Mouse (Mus musculus) ES-E14 (cell line): ENCODE results near the gene Trim62. TPM values are rescaled to one million over a fixed set of nuclear protein-coding genes. Genes with fewer than 3 reads are reported as not detected.

Experiments
- DNase-seq: peaks from one replicate; pipeline ENCODE4 v3.0.0-alpha.2; 2013; ENCODE audit warnings: low read depth, low spot score
- H3K27ac ChIP-seq: 2 replicates; pipeline ENCODE4 v1.5.1; 2012; ENCODE audit warnings: low read depth, mild to moderate bottlenecking, low read length, moderate library complexity, mixed read lengths; ENCODE audit not compliant: poor library complexity, insufficient read depth, severe bottlenecking
- H3K36me3 ChIP-seq: 2 replicates; pipeline ENCODE4 v1.6.1; 2012; ENCODE audit warnings: mild to moderate bottlenecking, low read length, moderate library complexity, mixed read lengths; ENCODE audit not compliant: control insufficient read depth, poor library complexity, insufficient read depth, severe bottlenecking
- H3K4me1 ChIP-seq, 2 experiments: fragments of 150-350 bp in 1 of 2; sonication (generic) in 1 of 2; 2 replicates each; pipeline ENCODE4 v1.6.1; 2012; ENCODE audit warnings: low read length in 2 of 2, mild to moderate bottlenecking in 1 of 2, mixed read lengths in 1 of 2; ENCODE audit not compliant: control insufficient read depth in 2 of 2, insufficient read depth in 2 of 2, poor library complexity in 1 of 2
- H3K4me3 ChIP-seq, 2 experiments: fragments of 150-350 bp in 1 of 2; sonication (generic) in 1 of 2; 2 replicates each; pipeline ENCODE4 v1.5.1; 2012; ENCODE audit warnings: low read length in 2 of 2, low read depth in 1 of 2, mild to moderate bottlenecking in 1 of 2, mixed read lengths in 1 of 2; ENCODE audit not compliant: insufficient read depth in 1 of 2, poor library complexity in 1 of 2, severe bottlenecking in 1 of 2
- H3K9ac ChIP-seq: 2 replicates; pipeline ENCODE4 v1.6.1; 2012; ENCODE audit warnings: low read depth, mild to moderate bottlenecking, low read length, mixed read lengths; ENCODE audit not compliant: poor library complexity, insufficient read depth, severe bottlenecking
- H3K9me3 ChIP-seq: fragments of 150-350 bp; sonication (generic); 2 replicates; pipeline ENCODE4 v1.6.1; 2012; ENCODE audit warnings: low read depth, mild to moderate bottlenecking, low read length; ENCODE audit not compliant: control insufficient read depth, insufficient read depth
- CHD2 ChIP-seq: IDR thresholded peaks from 2 replicates; pipeline ENCODE4 v1.6.1; 2014; ENCODE audit warnings: mild to moderate bottlenecking, low read depth, low read length, inconsistent platforms
- HCFC1 ChIP-seq: IDR thresholded peaks from 2 replicates; pipeline ENCODE4 v1.6.1; 2012; ENCODE audit warnings: low read length, inconsistent platforms, borderline replicate concordance; ENCODE audit not compliant: insufficient read depth
- MAFK ChIP-seq: IDR thresholded peaks from 2 replicates; pipeline ENCODE4 v1.6.1; 2014; ENCODE audit warnings: mild to moderate bottlenecking, low read depth, low read length, inconsistent platforms; ENCODE audit not compliant: insufficient read depth
- ZC3H11A ChIP-seq: IDR thresholded peaks from 2 replicates; pipeline ENCODE4 v1.6.1; 2012; ENCODE audit warnings: low read depth, mild to moderate bottlenecking, inconsistent platforms, low read length, borderline replicate concordance
- ZNF384 ChIP-seq: IDR thresholded peaks from 2 replicates; pipeline ENCODE4 v1.6.1; 2012; ENCODE audit warnings: low read depth, low read length, inconsistent platforms
- in situ Hi-C, 2 experiments: fragments of 600-800 bp; cut with MboI; formaldehyde crosslinking; loops; one replicate each; pipeline ENCODE4 v1.15.1; 2025; ENCODE audit warnings: low sequenced_read_pairs in 2 of 2, inconsistent platforms in 1 of 2; ENCODE audit not compliant: unreplicated experiment in 2 of 2
- total RNA-seq: library from RNA; depleted of rRNA; stranded (reverse); fragments of 300-350 nt; gene quantifications from 2 replicates; pipeline ENCODE4 v1.2.3, GENCODE M21; 2012

Gene Trim62
- total RNA-seq, 1 experiment, result 0.54 TPM

DNA sequence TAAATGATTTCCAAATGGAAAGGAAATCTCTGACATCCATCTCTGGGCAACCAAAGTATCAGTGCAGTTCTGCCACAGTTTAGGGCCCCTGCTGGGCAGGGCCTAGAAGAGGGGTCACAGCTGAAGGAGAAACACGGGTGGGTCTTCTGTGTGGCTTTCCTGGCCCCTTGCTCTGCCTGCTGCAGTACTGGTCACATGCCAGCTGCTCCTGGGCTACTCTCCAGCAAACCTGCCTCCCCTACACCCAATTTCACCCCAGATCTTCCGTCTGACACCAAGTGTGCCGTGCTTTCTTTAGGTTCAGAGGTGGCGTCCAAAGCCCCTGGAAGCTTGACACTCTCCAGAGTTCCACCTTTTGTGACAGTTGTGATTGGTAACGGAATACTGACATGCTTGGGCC, 52.2 kb downstream of the Trim62 start:
- H3K27ac ChIP-seq, result no peak overlapping the region
- H3K4me1 ChIP-seq, result peaks cover 0 to 7% of the 10 kb centered on the region in 2 experiments; a peak in 1 of 4 replicates
- in situ Hi-C loops, result no loop called here
- no peak overlapping the region for H3K9ac ChIP-seq
- no peak for DNase-seq
- TF ChIP-seq MAFK, result no peak
- no peak for TF ChIP-seq ZC3H11A
- no peak overlapping the region for H3K4me3 ChIP-seq
- no peaks in the 10 kb centered on the region for H3K36me3 ChIP-seq
- H3K9me3 ChIP-seq, result no peaks in the 10 kb centered on the region

DNA sequence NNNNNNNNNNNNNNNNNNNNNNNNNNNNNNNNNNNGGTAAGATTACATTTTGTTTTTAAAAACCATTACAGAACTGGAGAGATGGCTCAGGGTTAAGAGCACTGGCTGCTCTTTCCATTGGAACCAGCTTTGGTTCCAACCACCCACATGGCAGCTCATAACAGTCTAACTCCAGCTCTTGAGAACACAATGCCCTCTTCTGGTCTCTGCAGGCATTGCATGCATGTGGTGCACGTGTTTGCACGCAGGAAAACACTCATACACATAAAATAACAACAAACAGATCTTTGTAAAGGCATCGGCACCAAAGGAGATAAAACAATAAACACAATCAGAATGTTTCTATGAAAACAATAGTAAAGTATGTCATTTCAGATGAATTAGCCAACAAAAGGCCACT, 59.0 kb downstream of the Trim62 start:
- no peak for DNase-seq
- in situ Hi-C loops, result no loop called here
- Histone ChIP-seq H3K9ac (no peak overlapping the region), H3K9me3 (no peaks in the 10 kb centered on the region), H3K27ac (no peak overlapping the region), H3K4me1 (peaks cover 2 to 11% of the 10 kb centered on the region in 2 experiments; a peak in 3 of 4 replicates), H3K4me3 (no peak overlapping the region), H3K36me3 (no peaks in the 10 kb centered on the region)
- TF ChIP-seq MAFK (no peak), ZNF384 (no peak), CHD2 (no peak), ZC3H11A (no peak)

DNA sequence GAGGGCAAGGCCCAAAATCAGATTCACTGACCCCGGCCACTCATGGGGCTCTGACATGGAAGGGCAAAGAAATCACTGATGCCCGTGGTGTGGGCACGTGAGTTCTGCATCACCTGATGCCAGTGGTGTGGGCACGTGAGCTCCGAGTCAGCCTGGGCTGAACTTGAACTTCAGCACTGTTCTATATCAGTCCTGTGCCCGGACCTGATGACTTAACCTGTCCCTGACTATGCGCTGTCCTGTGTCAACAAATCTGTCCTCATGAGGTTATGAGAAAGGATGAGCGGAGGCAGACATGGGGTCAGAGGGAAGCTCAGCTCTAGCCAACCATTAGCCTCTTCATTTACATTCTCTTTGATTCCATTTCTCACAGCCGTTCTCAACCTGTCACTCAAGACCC, 63.4 kb downstream of the Trim62 start:
- Histone ChIP-seq H3K9ac (no peak overlapping the region), H3K36me3 (no peaks in the 10 kb centered on the region), H3K9me3 (no peaks in the 10 kb centered on the region), H3K4me1 (peaks cover 6 to 35% of the 10 kb centered on the region in 2 experiments; a peak in 3 of 4 replicates), H3K27ac (no peak overlapping the region), H3K4me3 (no peak overlapping the region)
- TF ChIP-seq CHD2 (no peak), MAFK (no peak), HCFC1 (no peak), ZNF384 (no peak), ZC3H11A (no peak)
- in situ Hi-C loops, result no loop called here
- no peak for DNase-seq

DNA sequence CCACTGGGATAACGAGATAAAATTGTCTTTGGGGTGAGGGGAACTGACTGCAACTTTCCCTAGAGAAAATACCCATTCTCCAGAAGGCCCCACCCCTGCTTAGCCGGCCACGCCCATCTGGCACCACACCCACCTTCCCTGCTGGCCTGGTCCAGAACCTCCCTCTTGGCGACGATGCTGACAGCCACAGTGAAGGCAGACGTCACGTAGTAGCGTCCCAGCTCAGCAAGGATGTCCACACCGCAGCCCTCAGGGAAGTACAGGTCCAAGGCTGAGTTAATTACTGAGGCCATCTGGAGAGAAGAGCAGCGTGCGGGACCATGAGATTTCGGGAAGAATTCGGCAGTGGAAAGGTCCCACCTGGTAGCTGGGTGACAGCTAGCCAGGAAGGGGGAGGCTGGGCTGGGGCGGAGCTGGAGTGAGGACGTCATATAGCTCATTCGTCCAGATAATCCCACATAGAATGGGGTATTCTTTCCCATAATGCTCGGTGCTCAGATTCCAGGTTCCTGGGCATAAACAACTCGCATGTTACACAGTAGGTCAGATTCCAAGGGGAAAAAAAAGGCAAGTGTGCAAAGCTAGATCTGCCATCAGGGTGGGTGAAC, 64.0 kb downstream of the Trim62 start:
- peak; percentile 47 for DNase-seq
- no peak for TF ChIP-seq HCFC1
- no peak for TF ChIP-seq ZC3H11A
- no peak for TF ChIP-seq CHD2
- no peak for TF ChIP-seq ZNF384
- no peak for TF ChIP-seq MAFK
- H3K36me3 ChIP-seq, result no peaks in the 10 kb centered on the region
- H3K9me3 ChIP-seq, result no peaks in the 10 kb centered on the region
- H3K4me3 ChIP-seq, result no peak overlapping the region
- no peak overlapping the region for H3K27ac ChIP-seq
- peaks cover 6 to 35% of the 10 kb centered on the region in 2 experiments; a peak in 3 of 4 replicates for H3K4me1 ChIP-seq
- in situ Hi-C loops, result no loop called here
- no peak overlapping the region for H3K9ac ChIP-seq

DNA sequence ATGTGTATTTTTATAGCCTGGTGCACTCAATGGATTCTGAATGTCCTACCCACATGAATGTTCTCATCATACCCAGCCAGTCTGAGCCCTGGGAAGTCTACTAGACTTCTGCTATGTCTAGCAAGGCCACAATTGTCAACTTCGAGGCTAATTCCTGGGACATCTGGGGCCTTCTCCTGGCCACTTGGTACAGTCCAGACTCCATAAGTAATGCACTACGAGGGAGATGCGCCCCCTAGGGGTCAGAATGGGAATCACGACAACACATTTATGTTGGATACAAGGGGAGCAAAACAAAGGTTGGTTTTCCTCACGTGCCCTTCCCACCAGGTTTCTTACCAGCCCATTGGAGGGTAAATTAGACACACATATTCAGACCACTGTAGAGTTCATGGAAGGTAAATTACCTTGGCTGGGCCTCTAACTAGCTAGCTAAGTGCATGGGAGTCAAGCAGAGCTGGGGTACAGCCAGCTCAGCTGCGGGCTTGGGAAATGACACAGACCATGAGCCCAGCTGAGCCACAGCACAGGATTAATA, 64.8 kb downstream of the Trim62 start:
- H3K27ac ChIP-seq, result no peak overlapping the region
- no peak for TF ChIP-seq ZNF384
- no peak for TF ChIP-seq MAFK
- TF ChIP-seq HCFC1, result no peak
- no peak for TF ChIP-seq CHD2
- no peak for TF ChIP-seq ZC3H11A
- H3K4me3 ChIP-seq, result no peak overlapping the region
- no peak overlapping the region for H3K9ac ChIP-seq
- no peaks in the 10 kb centered on the region for H3K36me3 ChIP-seq
- no peaks in the 10 kb centered on the region for H3K9me3 ChIP-seq
- H3K4me1 ChIP-seq, result peaks cover 6 to 34% of the 10 kb centered on the region in 2 experiments; a peak in 3 of 4 replicates
- in situ Hi-C loops, result no loop called here
- DNase-seq, result peak; percentile 74
